Mouse (Mus musculus): ENCODE results near the gene Lmna. TPM values are rescaled to one million over a fixed set of nuclear protein-coding genes. Genes with fewer than 3 reads are reported as not detected.

Gene Lmna
- total RNA-seq, 2 experiments from 2014 or later: 32.6 to 34.3 TPM

DNA sequence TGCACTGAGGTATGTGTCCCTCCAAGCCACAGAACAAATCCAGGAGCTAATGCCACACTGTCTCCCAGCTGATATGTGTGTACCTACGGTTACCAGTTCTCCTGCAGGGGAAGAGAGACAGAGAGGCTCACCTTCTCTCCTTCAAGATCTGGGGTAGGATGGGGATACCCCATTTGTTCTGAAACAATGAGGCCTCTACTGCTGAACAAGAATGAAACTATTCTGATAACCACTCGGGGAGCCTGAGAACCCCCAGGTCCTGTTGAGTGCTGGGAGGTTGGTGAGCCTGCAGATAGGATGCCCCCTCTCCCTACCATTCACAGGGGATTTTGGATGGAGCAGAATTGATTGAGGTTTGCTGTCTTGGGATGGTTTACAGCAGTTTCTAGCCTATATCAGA lies 10.3 kb upstream of the Lmna start:
- DNase-seq: no peak

DNA sequence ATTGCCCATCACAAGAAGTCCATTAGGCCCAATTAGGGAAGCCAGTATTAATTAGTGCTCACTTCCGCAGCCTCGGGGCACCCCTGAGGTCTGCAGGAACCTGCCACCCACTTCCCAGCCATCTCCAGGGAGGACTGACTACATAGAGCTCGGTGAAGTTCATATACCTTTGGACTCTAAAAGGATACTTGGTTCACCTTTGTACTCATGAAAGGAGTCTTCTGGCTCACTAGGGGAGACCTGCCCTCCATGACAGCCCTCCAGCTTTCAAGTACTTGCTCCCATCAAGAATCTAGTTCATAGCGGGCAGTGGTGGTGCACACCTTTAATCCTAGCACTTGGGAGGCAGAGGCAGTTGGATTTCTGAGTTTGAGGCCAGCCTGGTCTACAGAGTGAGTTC lies 8.7 kb upstream of the Lmna start:
- DNase-seq: no peak

DNA sequence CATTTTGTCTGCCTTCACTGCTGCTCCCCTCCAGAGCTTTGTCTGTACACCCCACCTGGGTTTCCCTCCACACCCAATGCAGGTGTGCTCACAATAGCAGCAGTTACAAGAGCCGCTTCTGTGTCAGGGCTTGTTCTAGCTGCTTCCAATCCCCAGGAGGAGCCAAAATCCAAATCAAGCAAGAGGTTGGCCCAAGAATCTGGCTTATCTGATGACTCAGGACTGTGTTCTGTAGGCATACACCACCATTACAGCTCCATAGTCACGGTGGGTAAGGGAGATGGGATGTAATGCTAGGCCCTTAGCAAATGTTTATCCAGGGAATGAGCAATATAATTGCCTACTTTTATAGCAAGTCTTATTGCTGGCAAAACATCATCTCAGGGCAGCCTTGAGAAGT lies 6.7 kb upstream of the Lmna start:
- DNase-seq: no peak

DNA sequence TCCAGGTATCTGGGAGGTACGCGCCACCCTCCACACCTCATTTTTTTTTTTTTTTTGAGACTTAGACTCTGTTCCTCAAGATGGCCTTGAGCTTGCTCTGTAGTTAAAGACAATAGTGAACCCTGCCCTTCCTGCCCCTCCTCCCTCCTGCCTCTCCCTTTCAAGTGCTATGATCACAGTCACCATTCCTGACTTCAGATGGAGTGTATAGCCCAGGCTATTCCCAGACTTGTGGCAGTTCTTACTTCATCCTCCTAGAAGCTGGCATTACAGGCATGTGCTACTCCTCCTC lies 5.3 kb upstream of the Lmna start:
- DNase-seq: no peak

DNA sequence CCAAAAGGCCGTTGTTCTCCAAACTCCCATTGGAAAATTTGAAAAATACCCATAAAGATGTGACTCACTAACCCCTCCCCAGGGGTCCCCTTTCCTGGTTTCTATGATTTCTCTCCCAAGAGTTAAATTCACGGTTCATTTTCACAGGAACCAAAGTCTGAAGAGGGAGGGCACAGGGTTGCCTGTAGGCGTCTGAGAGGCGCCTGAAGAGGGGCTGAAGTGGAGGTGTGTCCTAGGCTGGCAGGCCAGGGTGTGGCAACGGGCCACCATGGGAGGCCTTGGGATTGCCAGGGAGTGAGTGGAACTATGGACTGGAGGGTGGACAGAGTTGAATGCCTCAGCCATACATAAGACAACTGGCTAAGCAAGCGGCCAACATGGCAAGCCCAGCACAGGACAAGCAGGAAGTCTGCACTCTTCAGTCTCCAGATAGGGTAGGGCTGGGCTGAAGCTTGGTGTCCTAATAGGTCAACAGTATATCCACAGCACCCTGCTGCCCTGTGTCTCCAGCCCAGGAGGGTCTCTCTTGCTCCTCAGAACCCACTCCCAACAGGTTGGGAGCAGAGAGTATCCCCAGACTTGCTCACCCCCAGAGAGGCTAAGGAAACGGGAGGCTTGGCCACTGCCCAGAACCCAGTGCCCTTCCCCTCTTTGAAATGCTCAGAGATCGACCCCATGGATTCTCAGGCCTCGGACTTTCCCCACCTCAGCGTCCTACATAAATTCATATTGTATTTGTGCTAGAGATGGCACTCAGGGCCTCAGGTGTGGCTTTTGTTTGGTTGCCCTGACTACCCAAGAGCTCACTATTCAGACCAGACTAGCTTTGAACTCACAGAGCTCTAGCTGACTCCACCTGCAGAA lies 4.7 kb upstream of the Lmna start:
- no peak for DNase-seq

DNA sequence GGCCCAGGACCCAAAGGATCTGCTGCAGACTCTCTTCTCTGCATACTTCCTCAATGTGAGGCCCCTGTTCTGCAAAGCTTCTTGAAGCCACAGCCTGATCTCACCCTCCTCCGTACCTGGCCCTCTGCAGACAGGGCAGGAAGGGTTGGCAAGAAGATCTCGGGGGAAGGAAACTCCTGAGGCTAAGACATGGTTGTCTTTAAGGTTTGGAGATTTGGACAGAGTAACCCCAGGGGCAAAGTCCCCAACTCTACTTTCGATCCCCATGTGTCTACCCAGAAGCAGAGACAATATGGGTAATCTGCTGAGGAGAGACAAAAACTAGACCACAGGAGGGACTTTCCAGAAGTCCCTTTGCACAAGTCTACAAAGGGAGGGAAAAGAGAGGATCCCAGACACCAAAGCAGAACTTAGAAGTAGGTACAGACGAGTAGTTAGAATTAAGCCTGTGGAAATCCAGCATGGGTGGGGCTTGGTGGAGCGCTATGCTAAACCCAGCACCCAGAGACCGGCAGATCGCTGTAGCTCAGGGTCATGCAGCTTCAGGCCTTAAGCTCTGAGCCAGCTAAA lies 3.9 kb upstream of the Lmna start:
- no peak for DNase-seq

DNA sequence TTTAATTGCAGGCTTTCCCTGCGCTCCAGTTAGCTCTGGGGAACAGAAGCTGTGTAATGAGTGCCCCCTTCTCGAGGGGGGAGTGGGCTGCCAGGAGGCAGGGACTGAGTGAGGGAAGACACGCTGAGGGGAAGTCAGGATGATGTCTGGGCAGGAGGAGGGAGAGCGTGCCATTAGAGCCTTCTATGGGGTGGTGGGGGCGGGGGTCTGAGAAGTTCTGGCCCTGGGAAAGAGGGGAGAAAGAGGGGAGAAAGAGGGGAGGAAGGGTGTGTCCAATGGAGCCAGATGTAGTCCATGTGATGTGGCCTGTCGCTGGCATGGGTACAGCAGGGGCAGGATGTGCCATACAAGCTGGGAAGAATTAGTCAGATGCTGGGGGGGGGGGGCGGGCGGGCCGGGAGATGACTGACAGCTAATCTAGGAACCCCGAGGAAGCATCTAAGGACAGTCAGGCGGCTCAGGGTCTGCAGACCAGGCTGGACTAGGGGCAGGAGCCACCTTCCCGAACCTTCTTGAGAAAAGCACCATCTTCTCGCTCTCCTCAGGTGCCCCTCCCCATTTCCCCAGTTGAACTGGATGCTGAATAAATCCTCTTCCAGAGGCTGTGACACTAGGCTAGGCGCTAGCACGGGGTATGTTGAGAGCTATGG lies 3.3 kb upstream of the Lmna start:
- DNase-seq: no peak

DNA sequence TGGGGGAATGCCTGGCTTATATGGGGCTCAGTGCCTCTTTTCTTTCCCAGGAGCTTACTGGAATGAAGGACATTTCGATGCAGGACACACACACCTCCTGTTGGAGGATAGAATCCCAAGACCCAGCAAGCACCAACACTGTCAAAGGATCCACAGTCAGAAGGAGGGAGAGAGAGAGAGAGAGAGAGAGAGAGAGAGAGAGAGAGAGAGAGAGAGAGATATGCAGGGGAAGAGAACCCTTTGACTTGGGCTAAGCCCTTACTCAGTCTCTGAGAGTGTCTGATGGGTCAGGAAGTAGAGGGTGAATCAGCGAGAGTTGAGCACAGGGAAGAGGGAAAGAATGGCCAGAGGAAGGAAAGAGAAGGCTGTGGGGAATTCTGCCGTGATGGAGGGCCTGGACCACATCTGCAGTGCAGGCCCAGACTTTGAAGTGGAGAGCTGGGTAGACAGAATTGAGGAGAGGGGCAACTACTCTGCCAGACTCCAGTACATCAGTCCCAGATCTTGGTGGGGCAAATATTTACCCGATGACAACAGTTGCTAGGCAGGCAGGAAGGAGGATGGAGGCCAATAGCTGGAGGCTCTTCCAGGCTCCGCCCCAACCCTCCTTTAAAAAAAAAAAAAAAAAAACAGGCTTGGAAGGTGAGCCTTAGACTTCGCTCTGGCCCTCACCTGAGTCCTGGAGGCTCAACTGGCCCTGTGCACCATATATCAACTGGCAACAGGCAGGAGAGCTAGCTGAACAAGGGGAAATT lies 2.6 kb upstream of the Lmna start:
- DNase-seq: no peak

DNA sequence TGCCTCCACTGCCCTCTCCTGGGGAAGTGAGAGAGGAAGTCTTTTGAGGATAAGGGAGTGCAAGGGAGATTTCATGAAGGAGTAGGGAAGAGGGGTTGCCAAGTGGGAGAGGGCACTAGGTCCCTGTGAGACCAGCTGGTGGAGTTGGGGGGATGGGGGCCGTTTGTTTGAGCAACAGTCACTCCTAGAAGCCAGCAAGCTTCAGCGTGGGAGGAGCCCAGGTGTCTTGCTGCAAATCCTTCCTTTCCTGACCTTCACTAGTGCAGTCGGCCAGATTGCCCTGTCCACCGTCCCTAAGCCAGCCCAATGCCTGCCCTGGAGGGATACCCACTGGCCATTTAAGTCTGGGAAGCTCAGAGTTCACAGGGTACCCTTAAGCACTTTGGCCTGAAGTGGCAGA lies 1.8 kb upstream of the Lmna start:
- DNase-seq: no peak

DNA sequence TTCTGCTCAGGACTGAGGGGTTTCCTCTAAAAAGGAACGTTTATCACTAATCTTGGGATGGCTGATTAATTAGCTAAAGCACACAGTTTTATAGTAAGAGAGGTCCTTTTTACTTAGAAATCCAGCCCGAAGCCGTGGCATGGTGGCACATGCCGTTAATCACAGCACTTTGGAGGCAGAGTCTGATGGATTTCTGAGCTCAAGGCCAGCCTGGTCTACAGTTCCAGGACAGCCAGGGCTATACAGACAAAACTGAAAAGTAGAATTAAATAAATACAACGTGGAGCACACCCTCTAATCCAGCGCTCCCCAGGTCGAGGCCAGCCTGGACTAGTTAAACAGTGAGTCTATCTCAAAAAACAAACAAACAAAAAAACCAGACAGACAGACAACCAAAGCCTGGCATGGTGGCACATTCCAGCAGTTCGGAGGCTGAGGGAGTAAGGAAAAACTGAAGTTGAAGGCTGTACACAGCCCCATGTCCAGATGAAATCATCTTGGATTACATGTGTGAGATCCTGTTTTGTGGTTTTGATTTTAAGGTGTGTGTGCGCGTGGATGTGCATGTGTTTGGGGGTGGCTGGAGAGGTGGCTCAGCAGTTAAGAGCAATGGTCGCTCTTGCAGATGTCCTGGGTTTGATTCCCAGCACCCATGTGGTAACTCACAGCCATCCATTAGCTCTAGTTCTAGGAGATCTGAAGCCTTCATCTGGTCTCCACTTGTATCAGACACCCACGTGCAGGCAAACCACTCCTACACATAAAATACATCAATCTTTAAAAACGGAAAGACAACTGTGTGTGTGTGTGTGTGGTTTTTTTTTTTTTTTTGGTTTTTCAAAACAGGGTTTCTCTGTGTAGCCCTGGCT lies 899 bp upstream of the Lmna start:
- DNase-seq: no peak

DNA sequence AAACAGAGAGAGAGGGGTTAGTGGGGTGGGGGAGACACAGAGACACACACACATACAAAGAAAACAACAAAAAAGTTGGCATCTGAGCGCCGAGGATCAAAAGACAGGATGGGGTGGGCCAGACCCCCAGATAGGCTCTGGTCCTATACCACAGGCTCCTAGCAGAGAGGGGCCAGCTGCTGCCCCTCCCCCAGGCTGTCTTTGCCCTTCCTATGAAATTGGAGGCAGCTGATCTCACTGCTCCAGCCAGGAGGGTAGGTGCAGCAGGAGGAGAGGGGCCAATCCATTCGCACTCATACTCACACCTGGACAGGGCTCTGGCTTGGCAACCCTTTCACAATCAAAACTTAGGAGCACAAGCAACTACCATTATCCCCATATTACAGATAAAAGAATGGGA lies 506 bp downstream of the Lmna start:
- no peak for DNase-seq

DNA sequence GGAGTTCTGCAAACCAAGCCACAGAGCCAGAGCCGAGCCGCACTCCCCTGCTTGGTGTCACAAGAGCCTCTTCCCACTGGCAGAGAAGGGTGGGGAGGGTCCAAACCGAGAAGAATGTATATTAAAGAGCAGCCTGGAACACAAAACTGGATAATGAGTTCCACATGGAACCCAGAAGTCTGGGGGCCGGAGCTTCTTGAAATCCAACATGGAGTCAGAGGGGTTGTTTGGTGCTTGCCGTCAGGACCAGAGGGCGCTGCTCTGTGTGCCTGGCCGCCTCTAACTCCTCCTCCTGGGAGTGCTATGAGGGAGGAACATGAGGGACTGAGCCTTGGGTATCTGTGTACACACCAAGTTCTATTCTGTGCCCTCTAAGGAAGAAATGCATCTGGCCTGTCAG lies 4.0 kb downstream of the Lmna start:
- no peak for DNase-seq

DNA sequence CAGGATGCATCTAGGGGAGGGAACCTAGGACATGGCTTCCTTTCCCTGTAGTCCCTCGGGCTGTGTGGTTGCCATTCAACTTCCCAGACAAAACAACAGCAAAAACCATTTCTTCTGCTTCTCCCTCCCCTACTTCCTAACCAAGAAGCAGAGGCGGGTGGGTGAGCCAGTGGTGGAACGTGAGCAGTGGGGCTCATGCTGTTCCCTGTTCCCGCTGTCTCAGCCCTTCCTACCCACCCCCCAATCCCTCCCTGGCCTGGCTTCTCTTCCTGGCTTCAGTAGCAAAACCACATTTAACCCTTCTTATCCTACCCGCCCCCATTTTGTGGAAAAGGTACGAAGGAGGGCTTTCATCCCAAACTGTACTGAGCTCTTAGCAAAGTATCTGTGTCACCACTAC lies 4.7 kb downstream of the Lmna start:
- DNase-seq: no peak

DNA sequence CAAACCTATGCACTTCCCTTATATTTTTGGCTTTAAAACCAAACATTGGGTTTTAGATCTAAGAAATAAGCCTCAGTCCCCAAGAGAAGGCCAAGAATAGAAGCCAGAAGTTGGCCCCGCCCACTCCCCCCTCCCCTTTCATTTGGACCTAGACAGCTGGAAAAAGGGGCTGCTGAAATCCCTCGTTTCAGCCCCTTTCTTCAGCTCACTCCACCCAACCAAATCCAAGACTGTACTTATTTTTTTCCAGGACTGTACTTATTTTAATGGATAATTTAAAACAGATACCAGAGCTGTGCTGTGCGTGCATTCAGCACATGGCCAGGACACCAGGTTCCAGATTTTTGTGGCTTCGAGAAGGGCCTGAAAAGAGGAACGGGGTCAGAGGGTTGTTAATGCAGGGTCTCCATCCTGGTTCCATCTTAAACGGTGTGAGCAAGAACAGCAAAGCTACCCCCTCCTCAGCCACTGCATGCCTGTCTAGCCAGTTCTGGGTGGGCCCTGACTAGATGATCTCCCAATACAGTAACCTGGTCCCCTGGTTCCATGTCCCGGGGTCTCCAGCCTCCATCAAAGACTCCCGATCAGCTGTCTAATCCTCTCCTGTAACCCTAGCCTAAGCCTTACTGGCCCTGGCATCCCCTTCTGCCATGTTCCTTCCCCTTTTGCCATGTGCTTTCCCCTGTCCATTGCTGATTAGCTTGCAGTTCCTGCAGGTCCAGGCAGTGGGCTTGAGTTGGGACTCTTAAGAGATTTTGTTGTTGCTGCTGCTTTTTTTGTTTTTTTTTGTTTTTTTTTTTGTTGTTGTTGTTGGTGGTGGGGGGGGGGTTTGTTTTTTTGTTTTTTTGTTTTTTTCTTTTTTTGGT lies 5.6 kb downstream of the Lmna start:
- DNase-seq: no peak

DNA sequence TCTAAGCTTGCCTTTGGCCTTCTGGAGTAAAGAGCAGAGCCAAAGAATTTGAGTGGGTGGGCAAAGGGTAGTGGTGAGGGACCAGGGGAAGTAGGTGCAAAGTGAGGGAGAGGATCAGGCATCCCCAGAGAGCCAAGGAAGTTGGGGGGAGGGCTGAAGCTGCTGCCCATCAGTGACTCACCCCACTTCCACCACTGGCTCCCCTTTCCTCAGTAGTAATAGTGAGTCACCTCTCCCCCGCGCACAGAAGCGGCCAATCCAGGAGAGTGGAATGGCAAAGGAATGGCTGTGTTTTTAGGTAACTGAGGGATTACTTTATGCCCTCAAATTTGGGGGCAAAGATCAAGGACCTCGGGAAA lies 6.3 kb downstream of the Lmna start:
- DNase-seq: no peak

DNA sequence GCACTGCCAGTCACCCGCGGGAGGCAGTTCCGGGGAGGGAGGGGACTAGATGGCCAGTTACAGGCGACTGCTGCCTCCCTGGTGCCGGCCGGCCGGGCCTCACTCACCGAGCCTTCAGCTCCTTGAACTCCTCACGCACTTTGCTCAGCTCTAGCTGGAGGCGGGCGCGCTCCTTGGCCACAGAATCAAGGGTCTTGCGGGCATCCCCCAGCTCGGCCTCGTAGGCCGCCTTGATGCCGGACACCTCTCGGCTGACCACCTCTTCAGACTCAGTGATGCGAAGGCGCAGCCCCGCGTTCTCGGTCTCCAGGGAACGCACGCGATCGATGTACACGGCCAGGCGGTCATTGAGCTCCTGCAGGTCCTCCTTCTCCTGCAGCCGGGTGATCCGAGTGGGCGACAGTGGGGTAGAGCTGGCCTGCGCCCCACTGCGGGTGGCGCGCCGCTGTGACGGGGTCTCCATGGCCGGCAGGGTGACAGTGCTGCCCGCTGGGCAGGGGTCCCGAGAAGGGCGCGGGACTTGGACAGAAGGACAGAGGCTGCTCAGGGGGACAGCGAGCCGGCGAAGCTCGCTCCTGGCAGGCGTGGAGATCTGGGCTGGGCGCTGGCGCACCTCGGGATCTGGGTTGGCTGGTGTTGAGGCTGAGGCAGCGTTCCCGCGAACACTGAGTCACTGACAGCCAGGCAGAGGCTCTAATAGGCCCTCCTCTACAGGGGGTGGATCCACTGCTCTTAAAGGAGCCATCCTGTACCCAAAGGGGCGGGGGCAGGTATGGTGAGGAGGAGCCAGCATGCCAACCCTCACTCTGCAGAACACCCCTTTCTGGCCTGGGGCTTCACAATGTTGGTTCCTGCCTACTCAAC lies 6.9 kb downstream of the Lmna start:
- peak; percentile 90 to 92 for DNase-seq

DNA sequence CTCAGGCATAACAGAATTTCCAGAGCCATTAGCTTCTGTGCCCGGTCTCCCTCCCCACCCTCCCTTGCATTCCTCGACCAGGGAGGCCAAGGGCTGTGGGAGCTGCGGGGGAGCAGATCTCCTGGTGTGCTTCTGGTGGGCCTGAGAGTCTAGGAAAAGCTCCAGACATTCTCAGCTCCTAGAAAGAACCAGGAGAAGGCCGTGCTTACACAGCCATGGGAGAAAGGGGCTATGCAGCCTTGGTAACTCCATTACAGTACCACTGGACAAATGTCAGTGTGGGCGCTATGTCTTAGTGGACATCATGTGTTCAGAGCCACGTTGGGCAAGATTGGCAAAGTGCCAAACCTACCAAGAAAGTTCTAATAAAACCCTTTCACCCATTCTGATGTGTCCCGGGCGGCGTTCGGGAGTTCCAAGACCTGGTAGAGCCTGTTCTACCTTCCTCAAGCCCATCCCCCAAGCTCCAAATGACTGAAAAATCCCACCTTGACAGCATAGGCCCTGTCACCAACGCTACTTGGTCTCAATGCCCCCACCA lies 7.7 kb downstream of the Lmna start:
- DNase-seq: no peak

DNA sequence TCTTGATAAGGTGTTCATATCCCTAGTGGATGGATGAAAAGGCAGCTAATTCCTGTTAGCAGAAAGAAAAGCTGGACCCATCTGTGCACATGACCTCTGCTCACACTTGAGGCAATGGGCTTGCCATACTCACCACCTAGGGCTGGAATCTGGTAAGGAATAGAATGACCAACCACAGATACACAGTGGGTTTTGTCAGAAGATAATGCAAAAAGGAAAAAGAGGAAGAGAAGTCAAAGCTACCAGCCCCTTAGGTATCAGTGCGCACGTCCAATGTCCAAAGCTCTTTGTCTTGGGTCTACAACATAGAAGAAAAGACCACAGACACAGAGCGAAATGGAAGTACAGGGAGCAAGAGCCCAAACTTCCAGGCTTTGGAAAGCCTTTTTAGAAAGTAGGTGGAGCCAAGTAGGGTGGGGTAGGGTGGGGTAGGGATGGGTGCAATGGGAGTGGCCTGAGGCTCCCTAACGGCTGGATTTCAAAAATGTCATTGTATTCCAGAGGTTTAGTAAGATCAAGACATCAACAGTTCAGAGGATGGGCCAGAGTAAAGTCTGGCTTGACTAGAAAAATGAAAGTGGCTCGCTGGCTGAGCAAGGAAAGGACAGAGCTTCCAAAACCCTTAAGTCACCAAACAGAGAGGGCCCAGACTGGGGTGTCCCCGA lies 8.3 kb downstream of the Lmna start:
- DNase-seq: no peak

DNA sequence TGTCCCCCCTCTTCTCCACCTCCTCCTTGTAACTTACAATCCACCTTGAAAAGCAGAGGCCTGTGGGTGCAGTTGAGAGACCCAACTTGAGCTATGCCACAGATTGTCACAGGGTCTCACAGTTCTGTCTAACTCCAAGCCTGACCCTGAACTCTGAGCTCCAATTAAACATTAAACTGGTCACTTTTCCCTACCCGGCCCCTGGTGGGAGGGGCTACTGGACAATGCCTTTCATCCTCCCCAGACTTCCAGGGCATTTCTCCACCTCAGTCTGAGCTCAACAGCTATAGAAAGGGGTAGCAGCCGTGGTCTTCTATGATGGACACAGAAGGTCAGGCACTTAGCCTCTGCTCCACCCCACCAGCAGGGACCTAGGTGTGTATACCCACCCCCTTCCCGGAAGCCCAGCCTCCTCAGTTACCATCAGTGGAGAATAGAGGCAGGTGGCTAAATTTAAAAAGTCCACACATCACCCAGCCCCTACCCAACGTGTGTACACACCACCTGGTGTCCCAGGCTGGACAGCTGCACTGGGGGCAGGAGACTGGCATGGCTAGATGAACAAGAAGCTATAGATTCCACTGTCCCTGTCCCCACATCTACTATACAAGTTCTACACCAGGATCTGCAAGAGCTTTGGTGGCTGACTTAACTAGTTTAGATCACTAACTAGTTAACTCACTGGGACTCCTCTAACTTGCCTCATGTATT lies 8.9 kb downstream of the Lmna start:
- no peak for DNase-seq
